Mouse (Mus musculus): Measurements from ENCODE around the gene 4930502E18Rik. TPM values are rescaled to one million over a fixed set of nuclear protein-coding genes. Genes with fewer than 3 reads are reported as not detected.
"Not testable (repeated sequence)": the region's sequence is repeated elsewhere in the genome, so short reads cannot be mapped to it uniquely, and the experiment has no call there.

Gene 4930502E18Rik
- polyA plus RNA-seq (2014; fragmentation: Nextera tagmentation; extraction: Ambion mirVana): 0.20 TPM in 2 replicates

DNA sequence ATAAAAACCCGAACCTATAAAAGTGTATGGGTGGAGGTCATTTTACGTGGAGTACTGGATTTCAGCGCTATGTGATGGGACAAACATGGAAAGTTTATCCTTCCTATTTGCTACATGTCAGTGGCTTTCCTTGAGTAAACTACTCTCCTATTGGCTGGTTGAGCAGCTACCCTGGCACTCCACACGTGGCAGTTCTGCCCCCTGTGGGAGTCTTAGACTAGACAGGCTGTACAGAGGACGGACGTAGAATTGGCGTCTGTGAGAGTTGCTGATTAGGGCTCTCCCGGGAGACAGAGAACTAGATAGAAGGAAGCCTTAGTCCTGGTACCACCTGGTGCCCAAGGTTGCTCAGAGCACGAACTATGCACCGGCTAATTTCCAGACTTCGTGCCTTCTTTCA lies at the start of gene 4930502E18Rik:
Gene 4930502E18Rik (plus strand): TSS at position 231 of the 400 bp plus-strand sequence.
- DNase-seq (ENCODE audit: low spot score): no peak
- Histone ChIP-seq H3K36me3 (ENCODE audit: control insufficient read depth, insufficient read depth, low read length) (no peaks in the 10 kb centered on the region), H3K27me3 (replicated peaks; ENCODE audit: control insufficient read depth, insufficient read depth, low read length) (no peaks in the 10 kb centered on the region), H3K4me2 (ENCODE audit: low read length) (no peak within 1 kb of the TSS), H3K4me1 (replicated peaks; ENCODE audit: control insufficient read depth, insufficient read depth, low read length) (no peaks in the 10 kb centered on the region), H3K9ac (ENCODE audit: low read length) (no peak within 1 kb of the TSS), H3K4me3 (ENCODE audit: low read depth, low read length) (no peak within 1 kb of the TSS), H3K9me3 (ENCODE audit: control insufficient read depth, low read length) (no peaks in the 10 kb centered on the region), H3K27ac (ENCODE audit: low read depth) (no peak within 1 kb of the TSS)
- 82% methylated on average over 11 of the region's 11 CpGs for WGBS
- no peak for ATAC-seq (replicated peaks; ENCODE audit: low FRiP score, low TSS enrichment, low read depth)

DNA sequence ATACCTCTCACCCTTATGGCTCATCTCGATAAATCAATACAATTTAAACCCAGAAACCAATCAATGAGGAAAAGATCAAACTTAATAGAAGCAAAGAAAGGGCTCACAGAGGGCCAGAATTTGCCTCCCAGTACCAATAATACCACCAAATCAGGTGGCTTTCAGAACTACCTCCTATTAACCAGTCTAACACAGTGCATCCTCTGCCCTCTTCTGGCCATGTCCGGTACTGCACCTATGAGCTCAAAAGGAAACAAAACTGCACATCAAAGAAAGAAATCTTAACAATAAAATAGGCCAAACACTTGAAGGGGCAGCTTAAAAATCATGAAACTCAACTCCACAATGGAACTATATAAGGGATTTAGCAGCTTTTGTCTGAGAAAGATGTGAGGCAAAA lies 47.7 kb upstream of the 4930502E18Rik start:
- 0% methylated on average over 1 of the region's 2 CpGs for WGBS
- H3K36me3 ChIP-seq (ENCODE audit: control insufficient read depth, insufficient read depth, low read length); DNase-seq (ENCODE audit: low spot score); H3K4me1 ChIP-seq (replicated peaks; ENCODE audit: control insufficient read depth, insufficient read depth, low read length); H3K4me3 ChIP-seq (ENCODE audit: low read depth, low read length); H3K27me3 ChIP-seq (replicated peaks; ENCODE audit: control insufficient read depth, insufficient read depth, low read length); H3K27ac ChIP-seq (ENCODE audit: low read depth); ATAC-seq (replicated peaks; ENCODE audit: low FRiP score, low TSS enrichment, low read depth); H3K9me3 ChIP-seq (ENCODE audit: control insufficient read depth, low read length); H3K4me2 ChIP-seq (ENCODE audit: low read length); H3K9ac ChIP-seq (ENCODE audit: low read length): not testable (repeated sequence)

DNA sequence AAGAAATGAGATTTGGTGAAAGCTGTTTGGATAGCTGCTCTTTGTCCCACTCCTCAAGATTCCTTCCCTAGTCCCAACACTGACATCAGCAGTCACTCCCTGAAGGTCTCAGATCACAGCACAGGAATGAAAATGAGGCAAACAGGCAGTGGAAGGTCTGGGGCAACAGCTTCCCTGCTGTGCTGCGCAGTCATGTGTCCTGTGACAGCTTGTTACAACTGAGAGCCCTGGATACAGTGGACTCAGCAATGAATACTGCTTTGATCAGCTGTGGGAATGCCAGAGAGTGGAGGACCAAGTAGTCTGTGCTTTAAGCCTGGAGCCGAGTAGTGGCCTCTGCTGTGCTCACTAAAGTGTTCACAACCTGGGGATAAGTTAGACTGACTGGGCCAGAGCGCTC lies 42.0 kb upstream of the 4930502E18Rik start:
- H3K9ac ChIP-seq (ENCODE audit: low read length); H3K9me3 ChIP-seq (ENCODE audit: control insufficient read depth, low read length); ATAC-seq (replicated peaks; ENCODE audit: low FRiP score, low TSS enrichment, low read depth); H3K36me3 ChIP-seq (ENCODE audit: control insufficient read depth, insufficient read depth, low read length); H3K4me3 ChIP-seq (ENCODE audit: low read depth, low read length); H3K27me3 ChIP-seq (replicated peaks; ENCODE audit: control insufficient read depth, insufficient read depth, low read length); DNase-seq (ENCODE audit: low spot score); H3K27ac ChIP-seq (ENCODE audit: low read depth); H3K4me2 ChIP-seq (ENCODE audit: low read length); H3K4me1 ChIP-seq (replicated peaks; ENCODE audit: control insufficient read depth, insufficient read depth, low read length): not testable (repeated sequence)
- 82% methylated on average over 1 of the region's 3 CpGs for WGBS

DNA sequence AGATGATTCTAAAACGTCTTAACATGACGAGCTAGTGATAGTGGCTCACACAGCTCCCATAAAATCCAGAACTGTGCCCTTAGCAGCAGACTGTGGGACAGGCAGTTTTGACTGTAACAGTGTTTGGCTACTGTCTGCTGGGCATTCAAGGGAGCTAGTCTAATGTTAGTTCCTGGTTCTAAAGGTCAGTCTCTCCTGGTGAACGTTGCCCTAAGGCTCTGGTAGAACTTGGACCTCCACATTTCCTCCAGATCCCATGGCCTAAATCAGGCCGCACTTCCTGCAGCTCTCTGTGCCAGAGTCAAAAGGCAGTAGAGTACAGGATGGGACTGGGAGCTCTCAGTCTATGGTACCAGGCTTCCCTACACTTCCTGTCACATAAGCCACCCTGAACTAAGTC lies 40.0 kb upstream of the 4930502E18Rik start:
- H3K9ac ChIP-seq (ENCODE audit: low read length); H3K9me3 ChIP-seq (ENCODE audit: control insufficient read depth, low read length); H3K27me3 ChIP-seq (replicated peaks; ENCODE audit: control insufficient read depth, insufficient read depth, low read length); ATAC-seq (replicated peaks; ENCODE audit: low FRiP score, low TSS enrichment, low read depth); H3K36me3 ChIP-seq (ENCODE audit: control insufficient read depth, insufficient read depth, low read length); DNase-seq (ENCODE audit: low spot score); H3K4me1 ChIP-seq (replicated peaks; ENCODE audit: control insufficient read depth, insufficient read depth, low read length); H3K4me3 ChIP-seq (ENCODE audit: low read depth, low read length); H3K4me2 ChIP-seq (ENCODE audit: low read length); H3K27ac ChIP-seq (ENCODE audit: low read depth): not testable (repeated sequence)
- 78% methylated on average over 2 of the region's 4 CpGs for WGBS

DNA sequence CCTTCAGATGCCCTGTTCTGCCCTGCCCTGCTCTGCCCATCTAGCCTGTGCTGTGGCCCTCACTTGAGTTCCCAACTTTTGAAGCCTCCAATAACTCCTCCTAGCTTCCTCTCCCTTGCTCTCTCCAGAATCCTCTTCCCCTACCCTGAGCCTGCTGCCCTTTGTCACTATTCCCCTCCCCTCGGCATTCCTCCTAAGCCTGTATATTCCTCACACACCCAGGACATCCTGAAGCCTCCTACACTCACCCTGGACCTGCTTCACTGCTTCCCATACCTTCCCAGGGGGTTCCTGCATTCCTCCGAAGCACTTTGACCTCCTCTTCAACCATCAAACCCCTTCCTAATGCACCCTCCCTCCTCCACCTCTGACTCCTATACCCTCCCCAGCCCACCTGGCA lies 32.6 kb upstream of the 4930502E18Rik start:
- no peak for DNase-seq (ENCODE audit: low spot score)
- WGBS: 52% methylated on average over 2 of the region's 2 CpGs

DNA sequence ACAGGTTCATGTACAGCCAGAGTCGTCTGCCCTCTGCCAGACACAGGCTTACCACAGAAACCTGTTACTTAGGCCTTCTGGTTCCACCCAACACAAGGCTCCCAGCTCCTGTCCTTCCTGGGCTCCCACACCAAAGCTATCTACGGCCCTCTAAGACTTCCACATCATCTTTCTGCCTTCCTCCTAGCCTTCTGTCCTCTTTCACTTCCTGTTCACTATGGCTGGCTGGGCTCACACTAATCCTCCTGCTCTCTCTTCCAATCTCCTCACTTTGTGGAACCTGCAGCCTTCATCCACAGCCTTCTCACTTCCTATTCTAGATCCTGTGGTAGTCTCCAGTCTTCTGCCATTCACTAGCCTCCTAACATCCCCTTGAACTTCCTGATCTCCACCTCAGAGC lies 31.5 kb upstream of the 4930502E18Rik start:
- DNase-seq (ENCODE audit: low spot score): no peak
- 79% methylated on average over 2 of the region's 2 CpGs for WGBS
- no peak for ATAC-seq (replicated peaks; ENCODE audit: low FRiP score, low TSS enrichment, low read depth)
- Histone ChIP-seq H3K9me3 (ENCODE audit: control insufficient read depth, low read length) (no peaks in the 10 kb centered on the region), H3K4me2 (ENCODE audit: low read length) (no peak overlapping the region), H3K4me1 (replicated peaks; ENCODE audit: control insufficient read depth, insufficient read depth, low read length) (no peaks in the 10 kb centered on the region), H3K9ac (ENCODE audit: low read length) (no peak overlapping the region), H3K27ac (ENCODE audit: low read depth) (no peak overlapping the region), H3K36me3 (ENCODE audit: control insufficient read depth, insufficient read depth, low read length) (no peaks in the 10 kb centered on the region), H3K4me3 (ENCODE audit: low read depth, low read length) (no peak overlapping the region), H3K27me3 (replicated peaks; ENCODE audit: control insufficient read depth, insufficient read depth, low read length) (no peaks in the 10 kb centered on the region)

More for the DNA sequence above, 32.6 kb upstream of the 4930502E18Rik start:
- no peak for ATAC-seq (replicated peaks; ENCODE audit: low FRiP score, low TSS enrichment, low read depth)
- no peaks in the 10 kb centered on the region for H3K4me1 ChIP-seq (replicated peaks; ENCODE audit: control insufficient read depth, insufficient read depth, low read length)
- no peaks in the 10 kb centered on the region for H3K27me3 ChIP-seq (replicated peaks; ENCODE audit: control insufficient read depth, insufficient read depth, low read length)
- H3K4me3 ChIP-seq (ENCODE audit: low read depth, low read length): no peak overlapping the region
- H3K9me3 ChIP-seq (ENCODE audit: control insufficient read depth, low read length): no peaks in the 10 kb centered on the region
- no peaks in the 10 kb centered on the region for H3K36me3 ChIP-seq (ENCODE audit: control insufficient read depth, insufficient read depth, low read length)
- no peak overlapping the region for H3K4me2 ChIP-seq (ENCODE audit: low read length)
- H3K27ac ChIP-seq (ENCODE audit: low read depth): no peak overlapping the region
- no peak overlapping the region for H3K9ac ChIP-seq (ENCODE audit: low read length)

DNA sequence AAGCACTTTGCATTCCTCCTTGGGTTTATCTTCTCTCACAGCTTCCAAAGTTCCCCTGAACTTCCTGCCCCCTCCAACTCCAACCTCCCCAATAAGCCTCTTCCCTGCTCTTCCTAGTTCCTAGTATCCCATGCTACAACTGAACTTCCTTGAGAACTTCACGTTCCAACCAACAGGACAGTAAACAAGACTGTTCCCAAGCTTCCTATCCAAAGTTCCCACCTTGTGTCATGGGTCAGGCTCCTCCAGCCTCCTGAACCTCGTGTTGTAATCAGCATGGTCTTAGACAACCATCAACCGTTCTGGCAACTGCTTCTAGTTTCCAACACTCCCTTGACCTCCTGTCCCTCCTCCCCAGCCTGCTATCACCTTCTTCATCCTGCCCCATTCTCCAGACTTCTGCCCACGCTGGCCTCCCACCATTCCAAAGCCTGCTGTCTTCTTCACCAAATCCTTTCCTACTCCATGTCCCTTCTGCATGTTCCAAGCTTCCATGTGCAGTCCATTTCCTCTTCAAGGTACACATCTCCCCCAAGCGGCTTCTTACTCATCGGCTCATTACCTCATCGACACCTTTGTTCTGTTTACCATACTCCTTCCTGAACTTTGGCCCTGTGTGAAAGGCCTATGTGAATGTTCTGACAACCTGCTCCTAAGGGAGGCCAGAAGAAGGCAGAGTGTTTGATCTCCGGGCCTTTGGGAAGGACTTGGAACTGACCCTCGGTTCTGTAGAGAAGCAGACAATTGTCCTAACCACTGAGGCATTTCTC lies 30.4 kb upstream of the 4930502E18Rik start:
- Histone ChIP-seq H3K4me3 (ENCODE audit: low read depth, low read length) (no peak overlapping the region), H3K4me2 (ENCODE audit: low read length) (no peak overlapping the region), H3K27me3 (replicated peaks; ENCODE audit: control insufficient read depth, insufficient read depth, low read length) (no peaks in the 10 kb centered on the region), H3K9me3 (ENCODE audit: control insufficient read depth, low read length) (no peaks in the 10 kb centered on the region), H3K27ac (ENCODE audit: low read depth) (no peak overlapping the region), H3K4me1 (replicated peaks; ENCODE audit: control insufficient read depth, insufficient read depth, low read length) (no peaks in the 10 kb centered on the region), H3K9ac (ENCODE audit: low read length) (no peak overlapping the region), H3K36me3 (ENCODE audit: control insufficient read depth, insufficient read depth, low read length) (no peaks in the 10 kb centered on the region)
- DNase-seq (ENCODE audit: low spot score): no peak
- 76% methylated on average over 9 of the region's 9 CpGs for WGBS
- no peak for ATAC-seq (replicated peaks; ENCODE audit: low FRiP score, low TSS enrichment, low read depth)

DNA sequence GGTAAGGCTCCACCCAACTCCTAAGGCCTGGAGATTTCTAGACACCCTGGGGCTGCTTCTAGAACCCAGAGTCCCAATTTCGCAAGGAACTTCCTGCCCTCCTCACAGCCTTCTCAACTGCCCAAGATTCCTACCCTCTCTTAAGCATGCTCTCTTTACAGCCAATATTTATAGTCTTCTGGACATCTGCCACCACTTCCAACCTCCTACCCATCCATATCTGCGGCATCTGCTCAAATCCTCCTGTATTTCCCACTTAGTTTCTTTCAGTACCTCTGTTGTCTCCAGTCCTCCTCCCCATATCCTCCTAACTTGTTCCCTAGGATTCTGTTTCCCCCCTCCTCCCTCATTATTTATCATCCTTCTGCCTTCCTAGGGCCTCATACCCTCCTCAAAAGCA lies 25.4 kb upstream of the 4930502E18Rik start:
- 95% methylated on average over 2 of the region's 2 CpGs for WGBS
- H3K27ac ChIP-seq (ENCODE audit: low read depth): no peak overlapping the region
- no peaks in the 10 kb centered on the region for H3K4me1 ChIP-seq (replicated peaks; ENCODE audit: control insufficient read depth, insufficient read depth, low read length)
- no peaks in the 10 kb centered on the region for H3K36me3 ChIP-seq (ENCODE audit: control insufficient read depth, insufficient read depth, low read length)
- H3K9me3 ChIP-seq (ENCODE audit: control insufficient read depth, low read length): no peaks in the 10 kb centered on the region
- DNase-seq (ENCODE audit: low spot score) (no peak), ATAC-seq (replicated peaks; ENCODE audit: low FRiP score, low TSS enrichment, low read depth) (no peak)
- no peaks in the 10 kb centered on the region for H3K27me3 ChIP-seq (replicated peaks; ENCODE audit: control insufficient read depth, insufficient read depth, low read length)
- H3K9ac ChIP-seq (ENCODE audit: low read length): no peak overlapping the region
- H3K4me3 ChIP-seq (ENCODE audit: low read depth, low read length): no peak overlapping the region
- H3K4me2 ChIP-seq (ENCODE audit: low read length): no peak overlapping the region

DNA sequence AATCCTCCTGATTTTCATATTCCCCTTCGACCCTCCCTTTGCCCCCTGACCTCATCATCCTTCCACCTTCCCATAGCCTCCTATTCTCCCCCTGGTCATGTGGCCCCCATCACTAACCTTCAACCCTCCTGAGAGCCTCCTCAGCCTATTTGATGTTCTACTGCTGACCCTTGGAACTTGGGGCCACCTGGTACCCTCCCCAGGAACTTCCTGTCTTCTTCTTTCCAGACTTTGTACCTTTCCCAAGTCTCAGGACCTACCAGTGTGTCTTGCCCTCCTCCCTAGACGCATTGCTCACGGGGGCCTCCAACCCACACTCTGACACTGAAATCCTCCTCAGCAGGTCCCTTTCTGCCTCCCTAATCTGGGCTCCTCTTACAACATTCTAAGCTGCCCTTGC lies 22.0 kb upstream of the 4930502E18Rik start:
- H3K4me3 ChIP-seq (ENCODE audit: low read depth, low read length): no peak overlapping the region
- no peak overlapping the region for H3K9ac ChIP-seq (ENCODE audit: low read length)
- no peak for ATAC-seq (replicated peaks; ENCODE audit: low FRiP score, low TSS enrichment, low read depth)
- no peaks in the 10 kb centered on the region for H3K36me3 ChIP-seq (ENCODE audit: control insufficient read depth, insufficient read depth, low read length)
- H3K27me3 ChIP-seq (replicated peaks; ENCODE audit: control insufficient read depth, insufficient read depth, low read length): no peaks in the 10 kb centered on the region
- H3K4me1 ChIP-seq (replicated peaks; ENCODE audit: control insufficient read depth, insufficient read depth, low read length): no peaks in the 10 kb centered on the region
- H3K4me2 ChIP-seq (ENCODE audit: low read length): no peak overlapping the region
- H3K27ac ChIP-seq (ENCODE audit: low read depth): no peak overlapping the region
- H3K9me3 ChIP-seq (ENCODE audit: control insufficient read depth, low read length): no peaks in the 10 kb centered on the region
- WGBS: 75% methylated on average over 3 of the region's 3 CpGs
- DNase-seq (ENCODE audit: low spot score): no peak
